Mouse (Mus musculus): Measurements from ENCODE around the gene Naa25. TPM values are rescaled to one million over a fixed set of nuclear protein-coding genes. Genes with fewer than 3 reads are reported as not detected.

The Naa25 gene
- polyA plus RNA-seq, 1 experiment from 2014 or later = 53.4 TPM

Other genes with a start within 250 kb of the Naa25 start
- 27.4 and 28.6 TPM in 2 replicates for gene Ptpn11, start 206.5 kb upstream of the Naa25 start, polyA plus RNA-seq (2014; fragmentation: Nextera tagmentation; extraction: Ambion mirVana)
- 586 and 620 TPM in 2 replicates for gene Rpl6, start 193.5 kb upstream of the Naa25 start, polyA plus RNA-seq (2014; fragmentation: Nextera tagmentation; extraction: Ambion mirVana)
- gene Hectd4, start 177.7 kb upstream of the Naa25 start, polyA plus RNA-seq (2014; fragmentation: Nextera tagmentation; extraction: Ambion mirVana) = 11.5 and 13.4 TPM in 2 replicates
- gene Trafd1, start 12.3 kb upstream of the Naa25 start, polyA plus RNA-seq (2014; fragmentation: Nextera tagmentation; extraction: Ambion mirVana) = 78.5 and 84.6 TPM in 2 replicates
- gene Tmem116, start 54.0 kb downstream of the Naa25 start, polyA plus RNA-seq (2014; fragmentation: Nextera tagmentation; extraction: Ambion mirVana) = 1.4 and 1.9 TPM in 2 replicates
- gene Erp29, start 54.6 kb downstream of the Naa25 start, polyA plus RNA-seq (2014; fragmentation: Nextera tagmentation; extraction: Ambion mirVana) = 119 and 127 TPM in 2 replicates
- 0.07 TPM in 1 of 2 replicates, not detected in the other for gene Adam1b, start 105.5 kb downstream of the Naa25 start, polyA plus RNA-seq (2014; fragmentation: Nextera tagmentation; extraction: Ambion mirVana)
- gene Adam1a, start 147.5 kb downstream of the Naa25 start, polyA plus RNA-seq (2014; fragmentation: Nextera tagmentation; extraction: Ambion mirVana) = 2.0 and 3.4 TPM in 2 replicates
- not detected in 2 replicates for gene Gm42878, start 147.5 kb downstream of the Naa25 start, polyA plus RNA-seq (2014; fragmentation: Nextera tagmentation; extraction: Ambion mirVana)
- 58.2 and 62.2 TPM in 2 replicates for gene Mapkapk5, start 148.0 kb downstream of the Naa25 start, polyA plus RNA-seq (2014; fragmentation: Nextera tagmentation; extraction: Ambion mirVana)
- gene Aldh2, start 195.9 kb downstream of the Naa25 start, polyA plus RNA-seq (2014; fragmentation: Nextera tagmentation; extraction: Ambion mirVana) = 53.7 and 58.4 TPM in 2 replicates
- 1.5 and 1.9 TPM in 2 replicates for gene Acad12, start 221.0 kb downstream of the Naa25 start, polyA plus RNA-seq (2014; fragmentation: Nextera tagmentation; extraction: Ambion mirVana)

All from forebrain, embryonic 11.5 days (tissue).